11 mouse cellular contexts compared by ENCODE assay signal in genomic region chr10:58405285-58405948, GRCm38 (mm10). TPM values are rescaled to one million over a fixed set of nuclear protein-coding genes. Genes with fewer than 3 reads are reported as not detected.
A peak's percentile ranks its signal among the peaks of the same experiment; 100 is the strongest.
DNase-seq lines count a peak whose midpoint lies in the region; ATAC-seq and TF ChIP-seq lines count a peak whose summit lies in the region.
"Had no signal": no experiment of that assay in that cellular context is flagged by ENCODE, and none has a peak within 500 bp of the region (broad histone marks: within the 10 kb centered on the region; RNA-seq: fewer than 3 reads in every experiment).

No protein-coding gene starts in this region.

- TF ChIP-seq CTCF in heart, postnatal 0 days (IDR thresholded peaks at IDR 0.05; ENCODE audit: low read depth): no peak

- H3K4me3 ChIP-seq in kidney, embryonic 14.5 days (ENCODE audit: low read length): no peak overlapping the region
- H3K4me3 ChIP-seq in heart, postnatal 0 days (ENCODE audit: low read depth, low read length): no peak overlapping the region
- H3K4me3 ChIP-seq: embryonic facial prominence, embryonic 10.5 days; midbrain, embryonic 10.5 days had no signal

- no peaks in the 10 kb centered on the region for H3K4me1 ChIP-seq in kidney, embryonic 14.5 days (ENCODE audit: control insufficient read depth, insufficient read depth, low read length)
- peaks cover 43% of the 10 kb centered on the region for H3K4me1 ChIP-seq in heart, postnatal 0 days (ENCODE audit: control insufficient read depth, insufficient read depth)
- H3K4me1 ChIP-seq: embryonic facial prominence, embryonic 10.5 days; midbrain, embryonic 10.5 days had no signal

- peak; percentile 49; the same call in 1 of the 2 replicates for ATAC-seq in kidney, embryonic 14.5 days (ENCODE audit: low FRiP score, low TSS enrichment)
- peak; percentile 58 for ATAC-seq in heart, postnatal 0 days (ENCODE audit: insufficient read depth, low read depth)

- 71% methylated on average over 4 of the region's 4 CpGs for WGBS in kidney, embryonic 14.5 days
- 21% methylated on average over 4 of the region's 4 CpGs for WGBS in heart, postnatal 0 days

- H3K9ac ChIP-seq in kidney, embryonic 14.5 days (ENCODE audit: low read depth, low read length): no peak overlapping the region
- H3K9ac ChIP-seq in heart, postnatal 0 days (replicated peaks; ENCODE audit: low read depth, low read length): no peak overlapping the region

- H3K27ac ChIP-seq in kidney, embryonic 14.5 days (ENCODE audit: low read depth, low read length): peak overlapping the region; percentile 63; the same call in 1 of the 2 replicates
- peak overlapping the region; percentile 78 for H3K27ac ChIP-seq in heart, postnatal 0 days (ENCODE audit: low read depth)
- H3K27ac ChIP-seq: embryonic facial prominence, embryonic 10.5 days; midbrain, embryonic 10.5 days had no signal

- TF ChIP-seq EP300 in heart, postnatal 0 days (IDR thresholded peaks at IDR 0.05; ENCODE audit: low read depth): peak; percentile 75; the same call in 1 of the 2 replicates

- peaks cover 44% of the 10 kb centered on the region for H3K36me3 ChIP-seq in kidney, embryonic 14.5 days (ENCODE audit: control insufficient read depth, insufficient read depth, low read length)
- peaks cover 68% of the 10 kb centered on the region for H3K36me3 ChIP-seq in heart, postnatal 0 days (replicated peaks; ENCODE audit: control insufficient read depth, insufficient read depth, low read length)

- DNase-seq in kidney, adult 18-20 months: no peak
- DNase-seq in brain, adult 2 months (ENCODE audit: low read depth, low spot score): peak; percentile 29
- peak; percentile 64 for DNase-seq in heart, postnatal 0 days (ENCODE audit: low spot score)
- DNase-seq in lung, postnatal 4 days: peak; percentile 32 to 38
- DNase-seq in urinary bladder, postnatal 36 days (ENCODE audit: low spot score in 2 of 2): no peak
- DNase-seq in ovary, postnatal 14 days (ENCODE audit: low spot score): no peak
- no peak for DNase-seq in cerebellum, adult 18-20 months
- DNase-seq: adrenal gland, adult 8-10 months had no signal

- H3K9me3 ChIP-seq in kidney, embryonic 14.5 days (ENCODE audit: control insufficient read depth, low read length): no peaks in the 10 kb centered on the region
- H3K9me3 ChIP-seq in heart, postnatal 0 days (replicated peaks; ENCODE audit: control insufficient read depth, low read length): no peaks in the 10 kb centered on the region
- H3K9me3 ChIP-seq: embryonic facial prominence, embryonic 10.5 days; midbrain, embryonic 10.5 days had no signal

- no peak overlapping the region for H3K4me2 ChIP-seq in kidney, embryonic 14.5 days (replicated peaks; ENCODE audit: low read depth, low read length)
- 0 out of 2 replicates have a peak overlapping the region, but pooled peaks have one; percentile 0 for H3K4me2 ChIP-seq in heart, postnatal 0 days (ENCODE audit: low read depth, low read length)

- H3K27me3 ChIP-seq in kidney, embryonic 14.5 days (ENCODE audit: control insufficient read depth, insufficient read depth, low read length): no peaks in the 10 kb centered on the region
- H3K27me3 ChIP-seq in heart, postnatal 0 days (ENCODE audit: control insufficient read depth, insufficient read depth, low read length): no peaks in the 10 kb centered on the region

RNA-seq across cellular contexts. Expression of gene Ranbp2, which starts 41.3 kb away (rescaled TPM):
- polyA plus RNA-seq in kidney, embryonic 14.5 days (2014; fragmentation: Nextera tagmentation; extraction: Ambion mirVana): 26.2 and 48.2 TPM in 2 replicates
- 31.8 and 32.9 TPM in 2 replicates for total RNA-seq in heart, postnatal 0 days (2014; rRNA removed; ENCODE audit: low replicate concordance)
- polyA plus RNA-seq in heart, postnatal 0 days (2015; fragmentation: Nextera tagmentation; extraction: Ambion mirVana): 7.9 and 8.8 TPM in 2 replicates

Comparison
In these comparisons a context has a peak if more than half of its experiments do, and no peak if none do; other contexts are left out.
1. DNase-seq: peak in brain, adult 2 months (single experiment), heart, postnatal 0 days (single experiment) and lung, postnatal 4 days (2 of 2); none in kidney, adult 18-20 months (single experiment), urinary bladder, postnatal 36 days (0 of 2), ovary, postnatal 14 days (single experiment) and cerebellum, adult 18-20 months (0 of 2).